Mouse (Mus musculus): Measurements from ENCODE around the gene Mybphl.
A peak's percentile ranks its signal among the peaks of the same experiment; 100 is the strongest.

Gene Mybphl

GRCm38 (mm10) chr3:108410359-108410714 lies 45.6 kb downstream of the Mybphl start:
- DNase-seq (ENCODE audit: low spot score in 2 of 2) = no peak

DNA sequence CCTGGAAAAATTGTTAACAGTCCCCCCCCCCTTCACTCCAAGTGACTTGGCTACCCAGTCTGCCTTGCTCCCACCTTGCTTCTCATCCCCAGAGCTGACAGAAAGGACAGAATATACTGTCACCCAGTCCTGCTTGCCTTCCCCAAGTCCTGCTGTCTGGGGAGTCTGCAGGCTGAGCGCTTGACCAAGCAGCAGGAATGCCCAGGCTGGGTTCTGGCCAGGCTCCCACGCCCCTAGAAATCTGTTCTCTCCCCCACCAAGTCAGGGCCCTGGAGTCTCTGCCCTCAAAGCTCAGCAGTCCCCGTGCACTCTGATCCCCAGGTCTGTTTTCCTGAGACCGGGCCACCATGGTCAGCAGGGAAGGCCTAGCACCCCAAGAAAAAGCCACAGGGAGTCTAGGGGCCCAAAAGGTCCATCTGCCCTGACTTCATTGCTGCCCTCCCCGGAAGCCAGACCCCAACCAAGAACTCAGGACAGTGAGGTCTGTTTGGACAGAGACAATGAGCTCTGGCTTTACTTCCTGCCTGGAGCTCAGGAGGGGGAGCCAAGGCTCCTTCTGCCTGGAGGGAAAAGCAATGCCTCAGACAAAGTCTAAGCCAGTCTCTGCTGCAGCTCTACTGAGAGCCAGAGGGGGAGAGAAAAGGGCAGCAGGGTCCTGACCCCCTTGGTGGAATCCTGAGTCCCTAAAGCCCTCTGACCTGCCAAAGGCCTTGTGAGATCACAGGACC lies 46.5 kb downstream of the Mybphl start:
- no peak for DNase-seq (ENCODE audit: low spot score in 2 of 2)

GRCm38 (mm10) chr3:108411754-108412121 lies 47.0 kb downstream of the Mybphl start:
- no peak for DNase-seq (ENCODE audit: low spot score in 2 of 2)

DNA sequence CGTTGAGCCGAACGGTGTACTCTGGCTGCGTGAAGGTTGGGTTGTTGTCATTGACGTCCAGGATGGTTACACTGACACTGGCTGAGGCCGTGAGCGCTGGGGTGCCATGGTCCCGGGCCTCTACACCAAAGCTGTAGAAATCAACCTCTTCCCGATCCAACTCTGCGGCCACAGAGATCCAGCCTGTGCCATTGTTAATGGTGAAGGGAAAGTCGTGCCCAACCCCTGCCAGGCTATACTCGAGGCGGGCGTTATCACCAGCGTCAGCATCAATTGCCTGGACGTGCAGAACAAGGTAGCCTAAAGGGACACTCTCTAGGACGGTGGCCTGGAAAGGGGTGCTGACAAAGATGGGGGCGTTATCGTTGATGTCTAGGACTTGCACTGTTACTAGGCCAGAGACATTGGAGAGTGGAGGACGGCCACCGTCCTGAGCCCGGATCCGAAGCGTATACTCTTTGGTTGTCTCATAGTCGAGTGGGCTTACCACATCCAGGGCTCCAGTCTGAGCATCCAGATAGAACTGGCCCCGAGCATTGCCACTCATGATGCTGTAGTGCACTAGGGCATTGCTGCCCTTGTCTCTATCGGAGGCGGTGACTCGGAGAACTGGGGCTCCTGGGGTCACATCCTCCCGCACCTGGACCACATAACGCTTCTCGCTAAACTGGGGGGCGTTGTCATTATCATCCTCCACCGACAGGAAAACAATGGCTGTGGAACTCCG lies 49.1 kb downstream of the Mybphl start:
- DNase-seq (ENCODE audit: low spot score in 2 of 2) = no peak

- no peak for DNase-seq (ENCODE audit: low spot score in 2 of 2)
Measured at GRCm38 (mm10) chr3:108414857-108415830, 50.4 kb downstream of the Mybphl start, which contains the start of gene Celsr2. Gene Celsr2 (minus strand): TSS chr3:108415552.

- peak; percentile 63 to 73 for DNase-seq (ENCODE audit: low spot score in 2 of 2)
Measured at GRCm38 (mm10) chr3:108415831-108416223, 51.1 kb downstream of the Mybphl start.

- DNase-seq (ENCODE audit: low spot score in 2 of 2) = no peak
Measured at GRCm38 (mm10) chr3:108423006-108423405, 58.3 kb downstream of the Mybphl start.

GRCm38 (mm10) chr3:108423844-108424801 lies 59.4 kb downstream of the Mybphl start:
- DNase-seq (ENCODE audit: low spot score in 2 of 2) = peak; percentile 22 to 35

DNA sequence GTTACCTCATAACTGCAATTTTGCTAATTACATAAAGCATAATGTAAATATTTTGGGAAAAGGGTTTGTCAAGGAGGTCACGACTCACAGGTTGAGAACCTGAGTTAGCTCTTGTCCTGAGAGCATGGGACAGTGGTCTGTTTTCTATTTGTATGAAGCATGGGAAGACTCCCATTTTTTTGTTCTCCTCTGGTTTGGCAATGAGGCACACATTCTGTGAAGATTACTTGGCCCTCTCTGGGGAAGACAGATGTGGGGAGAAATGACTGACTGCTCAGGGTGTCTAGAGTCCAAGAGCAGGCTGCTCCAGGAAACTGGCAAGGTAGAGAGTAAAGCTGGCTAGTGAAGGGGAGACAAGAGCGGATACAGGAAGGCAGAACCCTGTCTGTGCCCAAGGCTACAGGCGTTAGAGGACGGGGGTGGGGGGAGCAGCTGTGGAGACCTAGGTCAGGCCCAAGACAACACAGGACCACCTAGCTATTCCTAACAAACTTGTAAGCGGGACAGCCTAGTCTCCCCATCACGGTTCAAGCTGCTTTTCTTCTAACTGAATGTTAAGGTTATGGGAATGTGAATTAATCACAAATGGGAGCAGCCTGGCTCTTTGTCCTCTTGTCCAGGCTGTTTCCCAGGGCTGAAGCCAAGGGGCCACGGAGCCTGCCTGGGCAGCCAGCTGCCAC lies 60.4 kb downstream of the Mybphl start:
- no peak for DNase-seq (ENCODE audit: low spot score in 2 of 2)

- no peak for DNase-seq (ENCODE audit: low spot score in 2 of 2)
Measured at GRCm38 (mm10) chr3:108425624-108426018, 60.9 kb downstream of the Mybphl start.

Data from spleen, postnatal 36 days (tissue).